Mouse (Mus musculus): ENCODE measurements at regions not wholly inside any gene's neighbourhood (a gene's known extent, or its start where the extent isn't known, plus 50 kb on each side); places are given as distances from the start of the nearest gene placed in this dataset.

- no peak overlapping the region for H3K9ac ChIP-seq (ENCODE audit: low read depth, low read length)
- H3K27me3 ChIP-seq (ENCODE audit: control insufficient read depth, insufficient read depth, low read length): no peaks in the 10 kb centered on the region; the same call in 1 of the 2 replicates
- H3K27ac ChIP-seq: no peak overlapping the region
- no peaks in the 10 kb centered on the region; the same call in 1 of the 2 replicates for H3K4me1 ChIP-seq (ENCODE audit: control insufficient read depth, insufficient read depth, low read length)
- no peak for DNase-seq
- WGBS: 72% methylated on average over 4 of the region's 4 CpGs
- no peaks in the 10 kb centered on the region for H3K79me2 ChIP-seq (replicated peaks; ENCODE audit: control insufficient read depth, insufficient read depth, low read length)
- TF ChIP-seq POLR2A (IDR thresholded peaks at IDR 0.05; ENCODE audit: insufficient read depth, low read depth, low read length): no peak
- no peak for TF ChIP-seq CTCF (IDR thresholded peaks at IDR 0.05)
- TF ChIP-seq EP300 (IDR thresholded peaks at IDR 0.05; ENCODE audit: insufficient read depth, low read depth, low read length): no peak
- no peak overlapping the region for H3K4me3 ChIP-seq
- no peaks in the 10 kb centered on the region for H3K36me3 ChIP-seq (ENCODE audit: control insufficient read depth, insufficient read depth, low read length)
- intact Hi-C loops (cut with DNase I): no loop called here
Observed at GRCm38 (mm10) chr12:70563446-70563845, 110.6 kb downstream of the Tmx1 start.

- Histone ChIP-seq H3K79me2 (replicated peaks; ENCODE audit: control insufficient read depth, insufficient read depth, low read length) (no peaks in the 10 kb centered on the region), H3K4me1 (ENCODE audit: control insufficient read depth, insufficient read depth, low read length) (no peaks in the 10 kb centered on the region; the same call in 1 of the 2 replicates), H3K27me3 (ENCODE audit: control insufficient read depth, insufficient read depth, low read length) (no peaks in the 10 kb centered on the region), H3K4me3 (no peak overlapping the region), H3K27ac (no peak overlapping the region), H3K36me3 (ENCODE audit: control insufficient read depth, insufficient read depth, low read length) (no peaks in the 10 kb centered on the region), H3K9ac (ENCODE audit: low read depth, low read length) (no peak overlapping the region)
- TF ChIP-seq POLR2A (IDR thresholded peaks at IDR 0.05; ENCODE audit: insufficient read depth, low read depth, low read length) (no peak), CTCF (IDR thresholded peaks at IDR 0.05) (no peak), EP300 (IDR thresholded peaks at IDR 0.05; ENCODE audit: insufficient read depth, low read depth, low read length) (no peak)
- intact Hi-C loops (cut with DNase I): no loop called here
- no peak for DNase-seq
- 45% methylated on average over 7 of the region's 7 CpGs for WGBS
Observed at GRCm38 (mm10) chr12:70575665-70576064, 122.8 kb downstream of the Tmx1 start.

- no peak for TF ChIP-seq CTCF (IDR thresholded peaks at IDR 0.05)
- TF ChIP-seq EP300 (IDR thresholded peaks at IDR 0.05; ENCODE audit: insufficient read depth, low read depth, low read length): no peak
- no peak for TF ChIP-seq POLR2A (IDR thresholded peaks at IDR 0.05; ENCODE audit: insufficient read depth, low read depth, low read length)
- Histone ChIP-seq H3K27ac (no peak overlapping the region), H3K4me3 (no peak overlapping the region), H3K4me1 (ENCODE audit: control insufficient read depth, insufficient read depth, low read length) (no peaks in the 10 kb centered on the region; the same call in 1 of the 2 replicates), H3K9ac (ENCODE audit: low read depth, low read length) (no peak overlapping the region), H3K36me3 (ENCODE audit: control insufficient read depth, insufficient read depth, low read length) (no peaks in the 10 kb centered on the region), H3K27me3 (ENCODE audit: control insufficient read depth, insufficient read depth, low read length) (no peaks in the 10 kb centered on the region), H3K79me2 (replicated peaks; ENCODE audit: control insufficient read depth, insufficient read depth, low read length) (no peaks in the 10 kb centered on the region)
- no peak for DNase-seq
- WGBS: 79% methylated on average over 4 of the region's 4 CpGs
- intact Hi-C loops (cut with DNase I): no loop called here
Observed at GRCm38 (mm10) chr12:70577769-70578168, 124.9 kb downstream of the Tmx1 start.

GRCm38 (mm10) chr12:70579328-70579905, 126.5 kb downstream of the Tmx1 start:
- peak in 1 of 2 experiments; percentile 39 for DNase-seq
- Histone ChIP-seq H3K4me3 (no peak overlapping the region), H3K9ac (ENCODE audit: low read depth, low read length) (no peak overlapping the region), H3K4me1 (ENCODE audit: control insufficient read depth, insufficient read depth, low read length) (no peaks in the 10 kb centered on the region; the same call in 1 of the 2 replicates), H3K27me3 (ENCODE audit: control insufficient read depth, insufficient read depth, low read length) (no peaks in the 10 kb centered on the region), H3K27ac (no peak overlapping the region; the same call in 1 of the 2 replicates), H3K79me2 (replicated peaks; ENCODE audit: control insufficient read depth, insufficient read depth, low read length) (no peaks in the 10 kb centered on the region), H3K36me3 (ENCODE audit: control insufficient read depth, insufficient read depth, low read length) (no peaks in the 10 kb centered on the region)
- 86% methylated on average over 8 of the region's 8 CpGs for WGBS
- TF ChIP-seq EP300 (IDR thresholded peaks at IDR 0.05; ENCODE audit: insufficient read depth, low read depth, low read length): no peak
- no peak for TF ChIP-seq POLR2A (IDR thresholded peaks at IDR 0.05; ENCODE audit: insufficient read depth, low read depth, low read length)
- no peak for TF ChIP-seq CTCF (IDR thresholded peaks at IDR 0.05)
- intact Hi-C loops (cut with DNase I): no loop called here

- Histone ChIP-seq H3K4me1 (ENCODE audit: control insufficient read depth, insufficient read depth, low read length) (peaks cover 9% of the 10 kb centered on the region), H3K27me3 (ENCODE audit: control insufficient read depth, insufficient read depth, low read length) (no peaks in the 10 kb centered on the region), H3K9ac (ENCODE audit: low read depth, low read length) (no peak overlapping the region), H3K36me3 (ENCODE audit: control insufficient read depth, insufficient read depth, low read length) (no peaks in the 10 kb centered on the region), H3K79me2 (replicated peaks; ENCODE audit: control insufficient read depth, insufficient read depth, low read length) (no peaks in the 10 kb centered on the region), H3K4me3 (no peak overlapping the region), H3K27ac (no peak overlapping the region)
- intact Hi-C loops (cut with DNase I): no loop called here
- DNase-seq: no peak
- 17% methylated on average over 2 of the region's 2 CpGs for WGBS
- TF ChIP-seq POLR2A (IDR thresholded peaks at IDR 0.05; ENCODE audit: insufficient read depth, low read depth, low read length) (no peak), EP300 (IDR thresholded peaks at IDR 0.05; ENCODE audit: insufficient read depth, low read depth, low read length) (no peak), CTCF (IDR thresholded peaks at IDR 0.05) (no peak)
Observed at GRCm38 (mm10) chr12:70586181-70586580, 133.3 kb downstream of the Tmx1 start.

GRCm38 (mm10) chr12:70588234-70588633, 135.3 kb downstream of the Tmx1 start:
- TF ChIP-seq CTCF (IDR thresholded peaks at IDR 0.05) (no peak), EP300 (IDR thresholded peaks at IDR 0.05; ENCODE audit: insufficient read depth, low read depth, low read length) (no peak), POLR2A (IDR thresholded peaks at IDR 0.05; ENCODE audit: insufficient read depth, low read depth, low read length) (no peak)
- no peak for DNase-seq
- 64% methylated on average over 3 of the region's 3 CpGs for WGBS
- intact Hi-C loops (cut with DNase I): no loop called here
- no peak overlapping the region for H3K27ac ChIP-seq
- H3K4me1 ChIP-seq (ENCODE audit: control insufficient read depth, insufficient read depth, low read length): peaks cover 11% of the 10 kb centered on the region
- H3K4me3 ChIP-seq: no peak overlapping the region
- H3K9ac ChIP-seq (ENCODE audit: low read depth, low read length): no peak overlapping the region
- H3K27me3 ChIP-seq (ENCODE audit: control insufficient read depth, insufficient read depth, low read length): no peaks in the 10 kb centered on the region
- no peaks in the 10 kb centered on the region for H3K36me3 ChIP-seq (ENCODE audit: control insufficient read depth, insufficient read depth, low read length)
- no peaks in the 10 kb centered on the region for H3K79me2 ChIP-seq (replicated peaks; ENCODE audit: control insufficient read depth, insufficient read depth, low read length)

Measured in heart, adult 2 months (tissue).